8 mouse cellular contexts compared by ENCODE assay signal in the genomic region with DNA sequence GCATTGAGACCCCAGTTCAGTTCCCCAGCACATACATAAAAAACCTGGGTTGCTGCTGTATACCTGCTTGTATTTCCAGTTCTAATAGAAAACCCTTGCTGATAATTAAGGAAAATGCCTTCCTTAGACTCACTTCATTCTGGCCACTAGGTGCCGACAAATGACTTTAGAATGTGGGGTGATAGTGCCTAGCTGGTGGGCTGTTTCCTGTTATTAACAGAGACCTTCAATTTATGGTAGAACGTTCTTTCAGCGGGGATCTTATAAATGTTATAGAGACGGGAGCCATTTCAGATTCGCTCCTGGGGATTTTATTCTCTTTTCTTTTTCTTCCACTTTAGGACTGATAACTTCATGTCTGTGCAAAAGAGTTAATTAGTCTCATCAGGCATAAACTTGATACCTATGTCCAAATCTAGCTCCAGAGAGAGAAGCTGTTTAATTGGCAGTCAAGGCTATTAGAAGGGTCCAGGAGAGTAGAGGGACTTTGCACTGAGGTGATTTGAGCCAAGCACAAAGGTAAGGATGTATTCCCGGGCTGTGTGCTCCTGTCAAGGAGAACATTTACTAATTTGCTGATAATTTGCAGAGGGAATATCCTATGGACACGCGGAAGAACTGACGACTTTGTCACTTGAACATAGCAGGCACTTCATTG. TPM values are rescaled to one million over a fixed set of nuclear protein-coding genes. Genes with fewer than 3 reads are reported as not detected.
DNase-seq lines count a peak whose midpoint lies in the region; ATAC-seq and TF ChIP-seq lines count a peak whose summit lies in the region.

No protein-coding gene starts in this region.

- DNase-seq in layer of hippocampus, adult 2 months (ENCODE audit: low spot score in 2 of 2), result peak; percentile 35 to 71
- DNase-seq in layer of hippocampus, adult 9-11 months, result no peak
- no peak for DNase-seq in G1E (ENCODE audit: low spot score)
- DNase-seq in cerebellum, postnatal 36 days, result peak; percentile 35 to 46
- peak; percentile 62 to 76 for DNase-seq in heart, postnatal 10 days
- DNase-seq in layer of hippocampus, postnatal 10 days (ENCODE audit: low spot score in 2 of 2), result peak; percentile 56 to 71
- peak; percentile 94 for DNase-seq in midbrain, embryonic 11.5 days (ENCODE audit: low spot score, missing footprints)
- peak; percentile 60 for DNase-seq in thymus, postnatal 14 days

- peak; percentile 28; the same call in 1 of the 2 replicates for ATAC-seq in G1E (ENCODE audit: extremely low read depth, insufficient number of reproducible peaks, low FRiP score, poor library complexity, severe bottlenecking)
- ATAC-seq in midbrain, embryonic 11.5 days (ENCODE audit: low FRiP score), result peak; percentile 74; the same call in 1 of the 2 replicates

- no peak overlapping the region for H3K4me3 ChIP-seq in layer of hippocampus, adult 2 months
- no peak overlapping the region for H3K4me3 ChIP-seq in G1E (ENCODE audit: low read depth, low read length)
- H3K4me3 ChIP-seq in midbrain, embryonic 11.5 days (ENCODE audit: low read depth, low read length), result no peak overlapping the region

- no peaks in the 10 kb centered on the region for H3K4me1 ChIP-seq in G1E (ENCODE audit: insufficient read depth, low read depth, low read length)
- H3K4me1 ChIP-seq in midbrain, embryonic 11.5 days (ENCODE audit: control insufficient read depth, insufficient read depth, low read length), result 0 out of 2 replicates have a peak, but pooled peaks cover 2% of the 10 kb centered on the region

- H3K4me2 ChIP-seq in midbrain, embryonic 11.5 days, result no peak overlapping the region

- no peaks in the 10 kb centered on the region for H3K27me3 ChIP-seq in G1E (ENCODE audit: insufficient read depth, low read length)
- no peaks in the 10 kb centered on the region for H3K27me3 ChIP-seq in midbrain, embryonic 11.5 days (ENCODE audit: control insufficient read depth, insufficient read depth, low read length)

- 61% methylated on average over 9 of the region's 9 CpGs for WGBS in midbrain, embryonic 11.5 days

- no peaks in the 10 kb centered on the region for H3K36me3 ChIP-seq in G1E (replicated peaks)
- H3K36me3 ChIP-seq in midbrain, embryonic 11.5 days (ENCODE audit: control insufficient read depth, insufficient read depth, low read length), result no peaks in the 10 kb centered on the region

- TF ChIP-seq CTCF in layer of hippocampus, adult 2 months (conservative IDR thresholded peaks at IDR 0.05), result peak; percentile 90
- no peak for TF ChIP-seq CTCF in G1E (IDR thresholded peaks at IDR 0.05; ENCODE audit: low read depth, low read length)

- intact Hi-C loops in heart, postnatal 10 days (cut with DNase I), result loop anchor here (1.0 to 10.0 kb wide), 6 partner anchors 842 to 1609 kb away; partner anchors contain the start of gene Rnd3

- H3K27ac ChIP-seq in layer of hippocampus, adult 2 months, result no peak overlapping the region
- H3K27ac ChIP-seq in midbrain, embryonic 11.5 days (ENCODE audit: low read depth, low read length), result no peak overlapping the region

- H3K9ac ChIP-seq in midbrain, embryonic 11.5 days (ENCODE audit: low read length), result no peak overlapping the region

- H3K9me3 ChIP-seq in G1E (replicated peaks), result no peaks in the 10 kb centered on the region
- no peaks in the 10 kb centered on the region for H3K9me3 ChIP-seq in midbrain, embryonic 11.5 days (ENCODE audit: control insufficient read depth, low read length)

RNA-seq across cellular contexts. Expression of gene Mmadhc, which starts 10.2 kb away (rescaled TPM):
- 10 to 100 TPM; 50.2 to 52.4 TPM for total RNA-seq in layer of hippocampus, adult 2 months (2021)
- total RNA-seq in G1E (2014; fragmentation: Nextera tagmentation) (83.6 and 102 TPM in 2 replicates), G1E (2017) (91.2 and 95.7 TPM in 2 replicates)
- 21.0 and 22.4 TPM in 2 replicates for polyA plus RNA-seq in G1E (2012)
- total RNA-seq in heart, postnatal 10 days (2021), result 100 to 1,000 TPM; 152 to 156 TPM
- 10 to 100 TPM; 53.3 to 57.7 TPM for total RNA-seq in layer of hippocampus, postnatal 10 days (2021)
- 172 and 177 TPM in 2 replicates for polyA plus RNA-seq in midbrain, embryonic 11.5 days (2014; fragmentation: Nextera tagmentation; extraction: Ambion mirVana)

Comparison
In these comparisons a context has a peak if more than half of its experiments do, and no peak if none do; other contexts are left out.
1. DNase-seq: peak in layer of hippocampus, adult 2 months (2 of 2), cerebellum, postnatal 36 days (2 of 2), heart, postnatal 10 days (2 of 2), layer of hippocampus, postnatal 10 days (2 of 2), midbrain, embryonic 11.5 days (single experiment) and thymus, postnatal 14 days (single experiment); none in layer of hippocampus, adult 9-11 months (single experiment) and G1E (single experiment).